Mouse (Mus musculus) intestine, embryonic 14.5 days (tissue): ENCODE measurements around the gene Elk3. TPM values are rescaled to one million over a fixed set of nuclear protein-coding genes. Genes with fewer than 3 reads are reported as not detected.
"Not testable (repeated sequence)": the region's sequence is repeated elsewhere in the genome, so short reads cannot be mapped to it uniquely, and the experiment has no call there.

Source experiments
- ATAC-seq: fragments of 200-750 bp; cut with Nextera tagmentation; replicated peaks from 2 replicates; pipeline ENCODE4 v1.8.0; 2017; ENCODE audit warnings: low read depth, moderate number of reproducible peaks, moderate TSS enrichment, moderate library complexity; ENCODE audit not compliant: low FRiP score, low TSS enrichment
- DNase-seq: peaks from one replicate; pipeline ENCODE4 v3.0.0-alpha.2; 2018; ENCODE audit warnings: low spot score
- H3K27ac ChIP-seq: fragments of 300-500 bp; sonication (generic); 2 replicates; pipeline ENCODE4 v1.5.1; 2014; ENCODE audit warnings: low read depth, mild to moderate bottlenecking, control low read depth
- H3K27me3 ChIP-seq: fragments of 300-500 bp; sonication (generic); replicated peaks from 2 replicates; pipeline ENCODE4 v1.6.1; 2014; ENCODE audit warnings: low read length, control low read depth; ENCODE audit not compliant: control insufficient read depth, insufficient read depth
- H3K36me3 ChIP-seq: fragments of 300-500 bp; sonication (generic); 2 replicates; pipeline ENCODE4 v1.6.1; 2014; ENCODE audit warnings: low read length, control low read depth; ENCODE audit not compliant: control insufficient read depth, insufficient read depth
- H3K4me1 ChIP-seq: fragments of 300-500 bp; sonication (generic); replicated peaks from 2 replicates; pipeline ENCODE4 v1.6.1; 2014; ENCODE audit warnings: low read length, control low read depth, mixed read lengths; ENCODE audit not compliant: control insufficient read depth, insufficient read depth
- H3K4me2 ChIP-seq: fragments of 300-500 bp; sonication (generic); 2 replicates; pipeline ENCODE4 v1.6.1; 2014; ENCODE audit warnings: low read length
- H3K4me3 ChIP-seq: fragments of 300-500 bp; sonication (generic); 2 replicates; pipeline ENCODE4 v1.5.1; 2014; ENCODE audit warnings: low read depth, low read length, control low read depth, mixed read lengths
- H3K9ac ChIP-seq: fragments of 300-500 bp; sonication (generic); 2 replicates; pipeline ENCODE4 v1.6.1; 2014; ENCODE audit warnings: mild to moderate bottlenecking, low read length
- H3K9me3 ChIP-seq: fragments of 300-500 bp; sonication (generic); 2 replicates; pipeline ENCODE4 v1.6.1; 2016; ENCODE audit warnings: low read length, control low read depth; ENCODE audit not compliant: control insufficient read depth
- WGBS: fragments of 180-500 bp; shearing (Covaris S2); extraction: QIAGEN DNeasy Blood & Tissue Kit; methylation state at CpG from one replicate; pipeline ENCODE4 v1.1.7; 2014; 5-methylcytosine and 5-hydroxymethylcytosine counted together
- polyA plus RNA-seq: library from polyadenylated mRNA; unstranded; fragments of >200 nt; fragmentation: Nextera tagmentation; extraction: Ambion mirVana; gene quantifications from 2 replicates; pipeline ENCODE4 v1.2.1, GENCODE M21; 2014

Gene Elk3
- polyA plus RNA-seq: 26.5 and 30.3 TPM in 2 replicates

DNA sequence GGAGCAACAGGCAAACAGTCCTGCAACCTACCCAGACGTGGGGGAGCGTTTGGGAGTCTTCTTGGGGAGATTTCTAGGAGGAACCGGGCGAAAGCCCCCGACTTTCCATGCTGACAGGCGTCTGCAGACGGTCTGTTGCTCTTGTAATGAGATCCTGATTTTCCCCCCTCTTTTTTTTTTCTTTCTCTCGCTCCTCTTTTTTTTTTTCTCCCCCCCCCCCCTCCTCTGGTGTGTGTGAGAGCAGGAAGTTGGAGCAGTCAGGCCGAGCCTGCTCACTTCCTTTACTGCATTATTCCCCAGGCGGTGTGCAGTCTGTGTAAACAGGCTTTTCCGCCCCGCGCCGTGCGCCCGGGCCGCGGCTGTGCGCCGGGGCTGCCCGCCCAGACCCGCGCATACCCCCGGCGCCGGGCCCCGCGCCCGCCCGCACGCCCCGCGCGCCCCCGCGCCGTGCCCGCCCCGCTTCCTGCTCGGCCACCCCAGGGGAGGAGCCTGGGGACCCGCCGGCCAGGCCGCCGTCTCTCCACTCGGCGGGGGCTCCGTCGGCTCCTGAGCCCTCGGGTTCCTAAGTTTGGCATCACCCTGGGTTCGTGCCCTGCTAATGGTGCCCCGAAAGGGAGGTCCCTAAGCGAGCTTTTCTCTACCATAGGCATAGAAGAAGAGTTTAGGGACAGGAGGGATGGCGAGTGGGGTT, at the start of gene Elk3:
TSS of gene Elk3 (minus strand) at position 415 of the 691 bp plus-strand sequence.
- no peaks in the 10 kb centered on the region for H3K9me3 ChIP-seq
- 1% methylated on average over 52 of the region's 53 CpGs for WGBS
- H3K4me1 ChIP-seq: peaks cover 6% of the 10 kb centered on the region; the same call in 1 of the 2 replicates
- peak within 1 kb of the TSS; percentile 87 for H3K4me2 ChIP-seq
- H3K9ac ChIP-seq: peak within 1 kb of the TSS; percentile 94
- no peaks in the 10 kb centered on the region for H3K27me3 ChIP-seq
- H3K4me3 ChIP-seq: peak within 1 kb of the TSS; percentile 59
- H3K36me3 ChIP-seq: no peaks in the 10 kb centered on the region
- peak within 1 kb of the TSS; percentile 94 for H3K27ac ChIP-seq
- peak; percentile 81 for DNase-seq
- ATAC-seq: peak; percentile 73

DNA sequence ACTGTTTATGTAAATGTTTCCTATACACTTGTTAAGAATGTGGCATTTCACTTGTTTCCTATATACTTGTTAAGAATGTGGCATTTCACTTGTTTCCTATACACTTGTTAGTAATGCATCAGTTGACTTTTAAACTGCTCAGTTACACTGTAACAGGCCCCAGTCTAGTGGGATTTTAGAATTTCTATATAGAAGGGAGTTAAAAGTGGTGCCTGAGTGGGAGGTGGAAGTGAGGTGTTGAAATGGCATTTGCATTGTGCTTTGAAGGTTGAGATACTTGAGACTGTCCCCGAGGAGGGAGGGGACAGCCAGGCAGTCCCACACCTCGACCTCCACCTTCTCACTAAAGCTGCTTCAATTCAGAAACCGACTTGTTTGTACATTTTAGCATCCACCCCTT, 49.7 kb upstream of the Elk3 start:
- Histone ChIP-seq H3K9me3 (no peaks in the 10 kb centered on the region), H3K27me3 (no peaks in the 10 kb centered on the region), H3K27ac (no peak overlapping the region), H3K4me3 (no peak overlapping the region), H3K4me1 (no peaks in the 10 kb centered on the region), H3K9ac (no peak overlapping the region), H3K36me3 (no peaks in the 10 kb centered on the region), H3K4me2 (no peak overlapping the region)
- no peak for ATAC-seq
- 29% methylated on average over 3 of the region's 3 CpGs for WGBS
- no peak for DNase-seq

DNA sequence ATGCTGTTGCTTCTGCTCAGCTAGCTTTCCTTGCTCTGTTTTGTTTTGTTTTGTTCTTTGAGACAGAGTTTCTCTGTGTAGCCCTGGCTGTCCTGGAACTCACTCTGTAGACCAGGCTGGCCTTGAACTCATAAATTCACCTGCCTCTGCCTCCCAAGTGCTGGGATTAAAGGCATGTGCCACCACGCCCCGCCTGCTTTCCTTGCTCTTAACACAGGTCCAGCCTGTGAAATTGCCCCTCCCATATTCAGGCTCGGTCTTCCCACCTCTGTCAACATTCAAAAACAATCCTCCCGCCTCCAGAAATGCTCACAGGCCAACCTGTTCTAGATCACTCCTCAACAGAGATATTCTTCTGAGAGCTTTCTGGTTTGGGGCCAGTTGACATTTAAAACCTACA, 49.3 kb upstream of the Elk3 start:
- not testable (repeated sequence) for DNase-seq, H3K4me2 ChIP-seq, H3K4me3 ChIP-seq, H3K9ac ChIP-seq, H3K27me3 ChIP-seq, H3K36me3 ChIP-seq, ATAC-seq, H3K4me1 ChIP-seq, H3K27ac ChIP-seq, H3K9me3 ChIP-seq
- 64% methylated on average over 4 of the region's 4 CpGs for WGBS

DNA sequence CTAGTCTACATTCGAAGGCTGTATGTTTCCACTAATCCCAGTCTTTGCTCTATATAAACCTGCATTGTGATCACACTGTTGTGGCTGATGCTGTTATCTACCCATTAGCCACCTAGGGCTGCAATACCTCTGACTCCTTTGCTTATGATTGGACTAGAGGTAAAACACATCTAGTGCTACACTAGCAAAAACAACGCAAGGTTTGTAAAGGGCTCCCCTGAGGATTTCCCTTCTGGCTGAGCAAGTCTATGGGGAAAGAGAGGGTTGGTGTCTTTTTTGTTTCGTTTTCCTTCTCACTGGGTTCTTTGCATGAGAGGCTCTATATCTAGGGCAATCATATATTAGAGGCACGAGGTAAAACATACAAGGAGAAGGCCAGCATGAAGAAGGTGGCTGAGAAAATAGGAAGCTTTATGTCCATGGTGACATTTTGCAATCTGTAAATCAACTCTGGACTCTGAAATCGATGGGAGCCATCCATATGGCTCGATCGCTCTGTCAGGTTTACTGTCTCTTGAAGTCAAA, 48.5 kb upstream of the Elk3 start:
- Histone ChIP-seq H3K4me3 (no peak overlapping the region), H3K27me3 (no peaks in the 10 kb centered on the region), H3K27ac (no peak overlapping the region), H3K9ac (no peak overlapping the region), H3K36me3 (no peaks in the 10 kb centered on the region), H3K9me3 (no peaks in the 10 kb centered on the region), H3K4me1 (no peaks in the 10 kb centered on the region), H3K4me2 (no peak overlapping the region)
- WGBS: 86% methylated on average over 7 of the region's 7 CpGs
- ATAC-seq: no peak
- DNase-seq: no peak

- DNase-seq (no peak), ATAC-seq (no peak)
- 88% methylated on average over 4 of the region's 4 CpGs for WGBS
- Histone ChIP-seq H3K27me3 (no peaks in the 10 kb centered on the region), H3K9me3 (no peaks in the 10 kb centered on the region), H3K9ac (no peak overlapping the region), H3K36me3 (no peaks in the 10 kb centered on the region), H3K27ac (no peak overlapping the region), H3K4me3 (no peak overlapping the region), H3K4me2 (no peak overlapping the region), H3K4me1 (no peaks in the 10 kb centered on the region)
These were observed 47.9 kb upstream of the Elk3 start for GRCm38 (mm10) chr10:93358878-93359277.

- H3K9me3 ChIP-seq: no peaks in the 10 kb centered on the region
- no peak overlapping the region for H3K27ac ChIP-seq
- no peaks in the 10 kb centered on the region for H3K4me1 ChIP-seq
- no peaks in the 10 kb centered on the region for H3K36me3 ChIP-seq
- no peak for DNase-seq
- no peak overlapping the region for H3K9ac ChIP-seq
- no peak overlapping the region for H3K4me2 ChIP-seq
- H3K27me3 ChIP-seq: no peaks in the 10 kb centered on the region
- no peak for ATAC-seq
- 88% methylated on average over 5 of the region's 5 CpGs for WGBS
- no peak overlapping the region for H3K4me3 ChIP-seq
These were observed 46.2 kb upstream of the Elk3 start for GRCm38 (mm10) chr10:93357162-93357561.

DNA sequence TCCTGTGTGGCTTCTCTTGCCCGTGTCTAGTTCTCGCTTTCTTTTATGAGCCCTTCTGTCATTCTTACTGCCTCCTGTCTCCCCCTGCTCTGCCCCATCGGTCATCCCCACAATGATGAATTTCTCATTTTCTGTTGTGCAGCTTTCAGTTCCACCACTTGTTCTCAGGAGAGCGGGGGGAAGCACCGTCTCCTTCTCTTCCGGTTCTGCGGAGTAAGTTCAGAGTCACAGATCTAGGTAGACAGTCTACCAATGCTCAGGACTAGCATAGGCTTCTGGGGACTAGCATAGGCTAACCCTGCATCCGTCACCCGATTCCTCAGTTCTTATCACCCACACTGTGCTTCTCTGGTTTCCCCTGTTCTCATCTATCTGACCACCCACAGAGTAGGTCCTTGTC, 45.2 kb upstream of the Elk3 start:
- H3K4me1 ChIP-seq: no peaks in the 10 kb centered on the region
- no peak overlapping the region for H3K4me3 ChIP-seq
- H3K9me3 ChIP-seq: no peaks in the 10 kb centered on the region
- H3K27me3 ChIP-seq: no peaks in the 10 kb centered on the region
- no peak overlapping the region for H3K4me2 ChIP-seq
- H3K27ac ChIP-seq: no peak overlapping the region
- ATAC-seq: no peak
- WGBS: 82% methylated on average over 9 of the region's 9 CpGs
- H3K9ac ChIP-seq: no peak overlapping the region
- no peak for DNase-seq
- H3K36me3 ChIP-seq: no peaks in the 10 kb centered on the region

DNA sequence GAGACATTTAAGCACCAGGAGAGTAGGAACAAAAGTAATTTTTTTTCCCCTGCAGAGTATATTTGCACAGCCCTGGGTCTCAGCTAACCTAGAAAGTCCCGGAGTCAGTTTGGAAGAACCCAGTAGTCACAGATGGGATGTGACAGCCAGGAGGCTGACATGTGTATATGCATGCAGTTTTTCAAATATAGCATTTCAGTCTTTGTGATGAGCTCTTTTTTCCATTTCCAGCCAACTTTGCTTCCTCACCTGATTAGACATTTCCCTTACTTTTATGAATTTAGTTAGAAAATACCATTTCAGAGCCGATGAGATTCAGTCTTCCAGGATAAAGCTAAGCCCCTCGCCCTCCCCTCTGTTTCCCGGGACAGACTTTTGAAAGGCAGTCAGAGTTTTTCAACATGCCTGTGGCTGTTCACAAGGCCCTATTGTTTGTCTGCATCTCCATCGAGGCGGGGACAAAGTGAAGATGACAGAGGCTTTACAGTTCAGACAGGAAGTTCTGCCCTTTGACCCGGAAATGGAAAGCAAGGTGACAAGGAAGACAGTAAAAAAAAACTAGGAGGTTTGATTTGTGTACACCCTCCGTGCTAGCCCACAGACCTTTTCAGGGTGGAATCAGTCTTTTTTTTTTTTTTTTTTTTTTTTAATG, 44.5 kb upstream of the Elk3 start:
- WGBS: 64% methylated on average over 8 of the region's 8 CpGs
- ATAC-seq (no peak), DNase-seq (no peak)

More for the DNA sequence above, 44.5 kb upstream of the Elk3 start:
- H3K9me3 ChIP-seq: no peaks in the 10 kb centered on the region
- H3K36me3 ChIP-seq: no peaks in the 10 kb centered on the region
- H3K27me3 ChIP-seq: no peaks in the 10 kb centered on the region
- H3K4me2 ChIP-seq: no peak overlapping the region
- H3K9ac ChIP-seq: no peak overlapping the region
- H3K27ac ChIP-seq: no peak overlapping the region
- no peak overlapping the region for H3K4me3 ChIP-seq
- no peaks in the 10 kb centered on the region for H3K4me1 ChIP-seq
